Mouse (Mus musculus) neural tube, embryonic 11.5 days (tissue): Measurements from ENCODE around the gene Rgs11. TPM values are rescaled to one million over a fixed set of nuclear protein-coding genes. Genes with fewer than 3 reads are reported as not detected.

Experiments
- ATAC-seq: fragments of 200-750 bp; cut with Nextera tagmentation; 2 replicates; pipeline ENCODE4 v1.8.0; 2017; ENCODE audit warnings: moderate number of reproducible peaks, mild to moderate bottlenecking, moderate TSS enrichment, moderate library complexity; ENCODE audit not compliant: insufficient read depth, low FRiP score, low TSS enrichment
- DNase-seq: peaks from one replicate; pipeline ENCODE4 v3.0.0-alpha.2; 2015; ENCODE audit warnings: low spot score
- H3K27ac ChIP-seq: fragments of 300-500 bp; sonication (generic); 2 replicates; pipeline ENCODE4 v1.5.1; 2014; ENCODE audit warnings: low read depth, mild to moderate bottlenecking, low read length
- H3K27me3 ChIP-seq: fragments of 300-500 bp; sonication (generic); 2 replicates; pipeline ENCODE4 v1.6.1; 2014; ENCODE audit warnings: mild to moderate bottlenecking, low read length, mixed read lengths; ENCODE audit not compliant: control insufficient read depth, insufficient read depth
- H3K36me3 ChIP-seq: fragments of 300-500 bp; sonication (generic); 2 replicates; pipeline ENCODE4 v1.6.1; 2014; ENCODE audit warnings: mild to moderate bottlenecking, low read length, moderate library complexity, mixed read lengths; ENCODE audit not compliant: control insufficient read depth, insufficient read depth
- H3K4me1 ChIP-seq: fragments of 300-500 bp; sonication (generic); 2 replicates; pipeline ENCODE4 v1.6.1; 2014; ENCODE audit warnings: low read length, mixed read lengths; ENCODE audit not compliant: control insufficient read depth, insufficient read depth
- H3K4me2 ChIP-seq: fragments of 300-500 bp; sonication (generic); 2 replicates; pipeline ENCODE4 v1.6.1; 2014; ENCODE audit warnings: low read depth, mild to moderate bottlenecking, moderate library complexity
- H3K4me3 ChIP-seq: fragments of 300-500 bp; sonication (generic); 2 replicates; pipeline ENCODE4 v1.5.1; 2014; ENCODE audit warnings: low read depth, low read length
- H3K9ac ChIP-seq: fragments of 300-500 bp; sonication (generic); 2 replicates; pipeline ENCODE4 v1.6.1; 2014; ENCODE audit warnings: mild to moderate bottlenecking, low read length
- H3K9me3 ChIP-seq: fragments of 300-500 bp; sonication (generic); 2 replicates; pipeline ENCODE4 v1.6.1; 2016; ENCODE audit warnings: low read length; ENCODE audit not compliant: control insufficient read depth
- WGBS: fragments of 180-500 bp; shearing (Covaris S2); extraction: QIAGEN DNeasy Blood & Tissue Kit; methylation state at CpG from one replicate; pipeline ENCODE4 v1.1.7; 2014; 5-methylcytosine and 5-hydroxymethylcytosine counted together
- polyA plus RNA-seq: library from polyadenylated mRNA; unstranded; fragments of >200 nt; fragmentation: Nextera tagmentation; extraction: Ambion mirVana; gene quantifications from 2 replicates; pipeline ENCODE4 v1.2.1, GENCODE M21; 2014

The Rgs11 gene
- polyA plus RNA-seq, 1 experiment from 2014 or later = 0.77 TPM

DNA sequence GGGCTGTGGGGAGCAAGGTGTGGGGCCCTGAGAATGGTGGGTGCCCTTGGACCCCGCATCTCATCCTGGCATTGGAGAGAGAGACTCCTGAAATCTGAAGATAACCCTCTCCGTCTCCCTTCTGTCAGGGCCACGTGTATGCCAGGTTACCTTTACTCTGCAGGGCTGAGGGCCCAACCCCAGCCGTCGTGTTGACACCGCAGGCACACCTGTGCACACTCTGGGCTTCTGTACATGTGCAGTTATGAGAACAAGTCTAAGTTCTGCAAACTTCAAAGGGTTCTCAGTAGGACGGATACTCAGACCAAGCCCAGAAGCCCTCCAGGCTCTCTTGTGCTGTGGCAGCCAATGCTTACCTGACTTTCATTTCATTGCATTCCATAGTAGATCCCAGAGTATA lies 9.5 kb downstream of the Rgs11 start:
- Histone ChIP-seq H3K4me1 (no peaks in the 10 kb centered on the region), H3K36me3 (no peaks in the 10 kb centered on the region), H3K9me3 (no peaks in the 10 kb centered on the region), H3K4me3 (no peak overlapping the region), H3K9ac (no peak overlapping the region), H3K27me3 (no peaks in the 10 kb centered on the region), H3K4me2 (no peak overlapping the region), H3K27ac (no peak overlapping the region)
- DNase-seq (no peak), ATAC-seq (no peak)
- 87% methylated on average over 7 of the region's 7 CpGs for WGBS

DNA sequence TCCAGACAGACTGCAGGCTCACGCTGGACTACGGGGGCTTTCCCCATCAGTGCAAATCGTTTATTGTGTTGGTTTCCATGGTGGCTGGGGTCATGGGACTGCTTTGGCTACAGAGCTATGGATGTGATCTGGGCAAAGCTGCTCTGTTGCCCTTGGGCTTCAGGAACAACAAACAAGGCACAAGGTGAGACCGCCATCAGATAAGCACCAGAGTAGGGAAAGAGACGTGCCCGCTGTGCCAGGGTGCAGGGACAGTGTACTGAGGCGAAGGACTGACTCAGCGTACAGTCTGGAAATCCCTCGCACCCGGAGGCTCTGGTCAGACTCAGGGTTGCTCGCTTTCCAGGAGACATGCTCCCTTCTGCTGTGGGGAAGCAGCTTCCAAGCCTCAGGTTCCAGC lies 9.9 kb downstream of the Rgs11 start:
- 85% methylated on average over 11 of the region's 11 CpGs for whole genome bisulfite sequencing
- no peak for ATAC-seq

DNA sequence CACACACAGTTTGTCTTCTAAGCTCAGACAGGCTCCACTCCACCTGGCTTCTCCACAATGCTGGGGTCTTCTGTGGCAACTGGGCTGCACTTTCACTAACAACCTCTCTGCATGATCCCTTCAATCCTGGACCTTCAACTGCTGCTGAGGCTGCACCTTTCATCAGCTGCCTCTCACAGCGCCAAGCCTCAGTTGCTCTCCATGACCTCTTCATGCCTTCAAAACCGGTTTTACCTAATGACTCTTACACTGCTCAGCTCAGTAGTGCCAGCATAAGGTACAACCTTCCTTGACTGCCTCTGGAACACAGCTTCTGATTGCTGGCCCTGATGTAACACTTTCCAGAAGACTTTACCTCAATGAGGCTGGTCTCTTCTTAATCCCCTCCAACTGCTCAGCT lies 18.8 kb downstream of the Rgs11 start:
- Histone ChIP-seq H3K36me3 (no peaks in the 10 kb centered on the region), H3K4me1 (no peaks in the 10 kb centered on the region), H3K9me3 (no peaks in the 10 kb centered on the region), H3K4me2 (no peak overlapping the region), H3K4me3 (no peak overlapping the region), H3K27me3 (no peaks in the 10 kb centered on the region), H3K9ac (no peak overlapping the region), H3K27ac (no peak overlapping the region)
- DNase-seq = no peak
- no peak for ATAC-seq
- WGBS = 81% methylated on average over 2 of the region's 2 CpGs

More for the DNA sequence above, 9.9 kb downstream of the Rgs11 start:
- Histone ChIP-seq H3K27me3 (no peaks in the 10 kb centered on the region), H3K4me2 (no peak overlapping the region), H3K9me3 (no peaks in the 10 kb centered on the region), H3K4me3 (no peak overlapping the region), H3K27ac (no peak overlapping the region), H3K36me3 (no peaks in the 10 kb centered on the region), H3K9ac (no peak overlapping the region), H3K4me1 (no peaks in the 10 kb centered on the region)
- DNase-seq = no peak

DNA sequence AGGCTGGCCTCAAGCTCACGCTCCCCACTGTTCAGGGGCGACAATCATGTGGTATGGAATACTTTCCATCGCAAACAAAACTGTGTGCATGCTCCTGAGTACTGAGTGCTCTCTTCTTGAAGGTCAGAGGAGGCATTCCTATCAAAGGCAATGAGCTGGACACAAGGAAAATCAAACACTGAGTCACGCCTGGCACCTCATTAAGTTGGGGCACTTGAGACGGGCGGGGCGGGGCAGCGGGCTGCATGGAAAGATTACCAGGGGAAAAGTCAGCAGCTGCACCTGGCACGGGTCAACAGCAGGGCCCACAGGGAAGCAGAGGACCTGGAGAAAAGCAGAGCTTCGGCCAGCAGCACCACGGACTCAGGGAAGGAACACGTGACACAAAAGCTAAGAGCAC lies 22.4 kb downstream of the Rgs11 start:
- H3K9ac ChIP-seq = no peak overlapping the region
- H3K27me3 ChIP-seq = no peaks in the 10 kb centered on the region
- no peaks in the 10 kb centered on the region for H3K36me3 ChIP-seq
- H3K4me3 ChIP-seq = no peak overlapping the region
- no peak for ATAC-seq
- no peak overlapping the region for H3K4me2 ChIP-seq
- no peak overlapping the region for H3K27ac ChIP-seq
- 80% methylated on average over 12 of the region's 12 CpGs for WGBS
- H3K9me3 ChIP-seq = no peaks in the 10 kb centered on the region
- H3K4me1 ChIP-seq = no peaks in the 10 kb centered on the region
- no peak for DNase-seq

DNA sequence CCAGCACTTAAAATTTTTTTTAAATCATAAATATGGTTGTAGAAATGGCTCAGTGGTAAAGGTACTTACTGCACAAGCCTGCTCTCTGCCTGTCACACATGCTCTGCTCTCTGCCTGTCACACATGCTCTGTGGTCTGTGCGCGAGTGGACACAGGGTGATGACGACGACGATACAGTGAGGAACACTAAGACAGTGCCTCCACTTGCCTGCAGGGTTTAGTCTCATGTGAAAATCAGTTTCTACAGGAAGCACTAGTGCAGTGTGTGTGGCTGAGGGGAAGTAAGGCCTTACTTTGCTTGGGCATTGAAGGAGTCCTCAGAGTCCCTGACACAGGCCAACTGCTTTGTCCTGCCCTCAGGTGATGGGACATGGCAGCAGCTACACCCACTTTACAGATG lies 27.0 kb downstream of the Rgs11 start:
- Histone ChIP-seq H3K4me1 (no peaks in the 10 kb centered on the region), H3K27me3 (no peaks in the 10 kb centered on the region), H3K9ac (no peak overlapping the region), H3K9me3 (no peaks in the 10 kb centered on the region), H3K4me2 (no peak overlapping the region), H3K36me3 (no peaks in the 10 kb centered on the region), H3K4me3 (no peak overlapping the region), H3K27ac (no peak overlapping the region)
- whole genome bisulfite sequencing = 94% methylated on average over 5 of the region's 5 CpGs
- ATAC-seq (no peak), DNase-seq (no peak)

DNA sequence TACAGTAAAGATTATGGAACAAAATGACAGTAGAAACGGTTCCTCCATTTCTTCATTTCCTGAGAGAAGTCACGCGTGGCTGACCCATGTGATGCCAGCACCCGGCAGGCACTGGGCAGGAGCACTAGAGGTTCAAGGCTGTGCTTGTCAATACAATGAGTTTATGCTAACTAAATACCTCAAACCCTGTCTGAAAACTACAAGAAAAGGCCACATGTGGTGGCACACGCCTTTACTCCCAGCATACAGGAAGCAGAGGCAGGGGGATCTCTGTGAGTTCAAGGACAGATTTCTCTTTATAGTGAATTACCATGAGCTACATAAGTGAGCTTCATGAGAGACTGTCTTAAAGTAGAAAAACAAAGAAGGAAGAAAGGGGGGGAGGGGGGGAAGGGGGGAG lies 28.4 kb downstream of the Rgs11 start:
- DNase-seq = no peak
- no peak overlapping the region for H3K9ac ChIP-seq
- ATAC-seq = no peak
- H3K9me3 ChIP-seq = no peaks in the 10 kb centered on the region
- H3K4me2 ChIP-seq = no peak overlapping the region
- H3K27me3 ChIP-seq = no peaks in the 10 kb centered on the region
- 92% methylated on average over 5 of the region's 5 CpGs for WGBS
- H3K36me3 ChIP-seq = no peaks in the 10 kb centered on the region
- H3K4me3 ChIP-seq = no peak overlapping the region
- H3K4me1 ChIP-seq = peaks cover 4% of the 10 kb centered on the region; the same call in 1 of the 2 replicates
- no peak overlapping the region for H3K27ac ChIP-seq

DNA sequence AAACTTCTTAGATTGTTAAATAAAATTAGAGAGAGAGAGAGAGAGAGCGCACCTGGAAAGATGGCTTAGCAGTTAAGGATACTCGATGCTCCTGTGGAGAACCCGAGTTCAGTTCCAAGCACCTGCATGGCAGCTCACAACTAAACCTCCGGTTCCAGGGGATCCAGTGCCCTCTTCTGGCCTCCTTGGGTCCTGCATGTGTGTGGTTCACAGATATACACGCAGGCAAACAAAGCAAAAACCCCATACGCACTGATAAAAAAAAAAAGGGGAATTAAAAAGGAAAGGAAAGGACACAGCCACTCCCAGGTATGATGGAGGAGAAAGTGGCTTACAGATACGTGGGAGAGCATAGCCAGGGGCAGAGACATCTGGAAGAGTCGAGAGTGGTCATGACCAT lies 30.1 kb downstream of the Rgs11 start:
- no peak for DNase-seq
- H3K36me3 ChIP-seq = no peaks in the 10 kb centered on the region
- no peak overlapping the region for H3K27ac ChIP-seq
- H3K27me3 ChIP-seq = no peaks in the 10 kb centered on the region
- H3K9me3 ChIP-seq = no peaks in the 10 kb centered on the region
- H3K4me3 ChIP-seq = no peak overlapping the region
- no peak for ATAC-seq
- 73% methylated on average over 8 of the region's 8 CpGs for WGBS
- H3K9ac ChIP-seq = no peak overlapping the region
- H3K4me2 ChIP-seq = no peak overlapping the region
- H3K4me1 ChIP-seq = peaks cover 5% of the 10 kb centered on the region; the same call in 1 of the 2 replicates

DNA sequence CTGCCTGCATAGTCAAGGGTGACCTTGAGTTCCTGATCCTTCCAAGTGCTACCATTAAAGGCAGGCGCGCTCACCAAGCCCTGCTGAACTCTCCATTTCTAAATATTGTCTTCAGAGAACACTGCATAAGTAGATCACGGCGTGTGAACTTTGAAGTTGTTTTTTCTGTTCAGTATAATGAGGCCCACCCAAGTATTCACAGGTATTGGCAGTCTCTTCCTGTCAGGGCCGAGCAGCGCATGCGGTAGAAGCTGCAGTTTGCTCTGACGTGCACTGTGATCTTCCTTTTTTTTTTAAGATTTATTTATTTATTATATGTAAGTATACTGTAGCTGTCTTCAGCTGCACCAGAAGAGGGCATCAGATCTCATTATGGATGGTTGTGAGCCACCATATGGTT lies 31.6 kb downstream of the Rgs11 start:
- H3K4me1 ChIP-seq = peaks cover 5% of the 10 kb centered on the region; the same call in 1 of the 2 replicates
- no peaks in the 10 kb centered on the region for H3K27me3 ChIP-seq
- H3K4me3 ChIP-seq = no peak overlapping the region
- H3K4me2 ChIP-seq = no peak overlapping the region
- ATAC-seq = no peak
- no peak overlapping the region for H3K9ac ChIP-seq
- DNase-seq = no peak
- no peaks in the 10 kb centered on the region for H3K36me3 ChIP-seq
- H3K9me3 ChIP-seq = no peaks in the 10 kb centered on the region
- H3K27ac ChIP-seq = no peak overlapping the region
- 92% methylated on average over 8 of the region's 8 CpGs for WGBS

DNA sequence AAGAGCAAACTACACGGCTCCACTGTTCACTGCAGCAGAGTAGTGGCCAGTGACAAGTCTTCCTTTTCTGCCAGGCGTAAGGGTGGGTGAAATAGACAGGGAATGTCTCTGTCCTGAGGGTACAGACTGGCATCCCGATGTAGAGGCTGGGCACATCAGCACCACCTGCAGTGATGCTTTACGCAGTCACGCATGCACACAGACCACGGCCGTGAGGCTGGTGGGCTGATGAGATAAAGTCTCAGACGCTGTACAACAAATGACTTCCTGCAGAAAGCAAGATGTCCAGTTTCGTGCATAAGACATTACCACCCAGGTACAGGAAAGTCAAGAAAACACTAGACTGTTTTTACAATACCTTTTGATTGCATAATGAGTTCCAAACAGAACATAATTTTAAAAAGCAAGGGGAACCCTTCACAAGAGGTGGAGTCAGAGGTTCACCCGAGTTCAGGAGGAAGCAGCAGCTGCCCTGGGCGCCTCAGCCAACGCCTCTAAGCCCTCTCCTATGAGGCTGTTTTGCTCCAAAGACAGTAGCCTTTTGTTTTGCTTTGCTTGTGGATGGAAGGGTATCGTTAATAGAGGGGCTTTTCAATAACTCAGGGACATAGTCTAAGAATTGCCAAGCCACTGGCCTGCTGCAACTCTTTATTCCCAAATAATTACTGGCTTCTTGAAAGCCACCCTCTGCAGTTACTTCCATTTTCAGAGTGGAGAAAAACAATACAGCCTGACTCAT lies 32.5 kb downstream of the Rgs11 start:
- ATAC-seq = no peak
- Histone ChIP-seq H3K9me3 (no peaks in the 10 kb centered on the region), H3K27me3 (no peaks in the 10 kb centered on the region), H3K4me3 (no peak overlapping the region), H3K4me1 (peaks cover 5% of the 10 kb centered on the region; the same call in 1 of the 2 replicates), H3K9ac (no peak overlapping the region), H3K27ac (0 out of 2 replicates have a peak overlapping the region, but pooled peaks have one; percentile 10), H3K36me3 (no peaks in the 10 kb centered on the region), H3K4me2 (no peak overlapping the region)
- no peak for DNase-seq
- 61% methylated on average over 13 of the region's 13 CpGs for WGBS
